Mouse (Mus musculus): ENCODE data around the gene Cct8l1.
A peak's percentile ranks its signal among the peaks of the same experiment; 100 is the strongest.

Cct8l1 gene

GRCm38 (mm10) chr5:25529529-25530421 lies 13.9 kb downstream of the Cct8l1 start:
- DNase-seq (ENCODE audit: low spot score in 2 of 2), result peak; percentile 99

DNA sequence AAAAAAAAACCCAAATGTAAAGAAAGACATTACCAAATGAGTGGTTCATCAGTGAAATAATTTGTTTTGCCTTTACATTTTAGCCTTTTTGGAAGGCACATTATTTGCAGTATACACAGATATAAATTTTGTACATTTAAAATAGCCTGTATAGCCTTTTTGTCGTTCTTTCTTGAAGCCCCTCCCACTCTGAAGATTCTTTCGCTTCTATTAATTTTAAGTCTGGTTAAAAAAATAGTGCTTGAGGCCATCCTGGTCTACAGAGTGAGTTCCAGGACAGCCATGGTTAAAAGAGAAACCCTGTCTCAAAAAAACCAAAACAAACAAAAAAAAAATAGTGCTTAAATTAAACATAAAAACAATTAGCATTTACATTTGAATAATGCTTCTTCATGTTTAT lies 14.8 kb downstream of the Cct8l1 start:
- no peak for DNase-seq (ENCODE audit: low spot score in 2 of 2)

GRCm38 (mm10) chr5:25532256-25533147 lies 16.6 kb downstream of the Cct8l1 start:
- peak; percentile 13 to 18 for DNase-seq (ENCODE audit: low spot score in 2 of 2)

GRCm38 (mm10) chr5:25533298-25533697 lies 17.4 kb downstream of the Cct8l1 start:
- no peak for DNase-seq (ENCODE audit: low spot score in 2 of 2)

DNA sequence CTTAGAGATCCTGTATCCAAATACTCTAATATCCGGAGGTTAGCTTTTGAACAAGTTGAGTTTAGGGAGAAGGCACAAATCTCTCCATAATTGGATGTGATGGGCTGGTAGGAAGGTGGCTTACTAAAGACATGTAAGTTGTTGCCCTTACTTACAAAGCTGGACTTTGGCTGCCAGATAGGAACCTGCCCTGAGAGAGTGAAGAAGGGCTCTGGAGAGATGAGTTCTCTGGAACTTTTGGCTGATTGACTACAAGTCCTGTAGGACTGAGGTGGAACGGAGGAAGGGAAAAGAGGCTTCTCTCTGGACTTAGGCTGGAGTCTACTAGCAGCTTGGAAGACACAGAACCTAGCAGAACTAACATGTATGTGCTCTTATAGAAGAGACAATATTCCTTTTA lies 19.7 kb downstream of the Cct8l1 start:
- DNase-seq (ENCODE audit: low spot score in 2 of 2), result no peak

DNA sequence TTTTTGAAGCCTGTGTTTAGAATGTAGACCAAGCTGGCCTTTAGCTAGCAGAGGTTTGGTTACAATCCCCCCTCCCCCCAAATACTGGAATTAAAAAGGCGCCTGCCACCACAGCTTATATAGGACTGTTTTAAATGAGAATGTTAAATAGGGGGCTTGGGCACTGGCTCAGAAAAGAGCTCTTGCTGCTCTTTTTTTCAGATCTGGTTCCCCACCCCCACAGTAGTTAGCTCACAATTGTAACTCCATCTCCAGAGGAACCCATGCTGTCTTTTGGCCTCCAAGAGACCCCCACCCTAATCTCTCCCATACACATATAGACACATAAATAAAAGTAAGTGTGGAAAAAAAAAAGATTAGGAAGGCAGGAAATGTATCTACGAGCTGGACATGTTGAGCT lies 20.6 kb downstream of the Cct8l1 start:
- no peak for DNase-seq (ENCODE audit: low spot score in 2 of 2)

- no peak for DNase-seq (ENCODE audit: low spot score in 2 of 2)
Observed at GRCm38 (mm10) chr5:25536921-25537409, 21.1 kb downstream of the Cct8l1 start.

DNA sequence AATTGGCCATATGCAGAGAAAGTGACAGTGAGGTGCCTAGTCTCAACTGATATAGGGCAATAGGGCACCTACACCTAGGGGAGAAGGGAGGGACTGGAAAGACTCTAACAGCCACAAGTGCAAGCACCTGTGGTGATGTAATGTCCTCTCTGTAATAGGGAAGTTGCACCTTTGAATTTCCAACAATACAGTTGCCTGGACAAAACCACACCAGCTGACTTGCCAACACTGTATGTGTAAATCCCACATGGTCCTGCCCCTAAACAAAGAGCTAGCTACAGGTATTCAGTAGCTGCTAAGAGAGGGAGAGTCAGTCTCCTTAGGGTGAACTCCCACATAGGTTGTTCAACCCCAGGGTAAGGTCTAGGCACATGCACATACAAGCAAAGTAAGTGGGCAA lies 24.5 kb downstream of the Cct8l1 start:
- DNase-seq (ENCODE audit: low spot score in 2 of 2), result no peak

GRCm38 (mm10) chr5:25540921-25541320 lies 25.1 kb downstream of the Cct8l1 start:
- DNase-seq (ENCODE audit: low spot score in 2 of 2), result no peak

DNA sequence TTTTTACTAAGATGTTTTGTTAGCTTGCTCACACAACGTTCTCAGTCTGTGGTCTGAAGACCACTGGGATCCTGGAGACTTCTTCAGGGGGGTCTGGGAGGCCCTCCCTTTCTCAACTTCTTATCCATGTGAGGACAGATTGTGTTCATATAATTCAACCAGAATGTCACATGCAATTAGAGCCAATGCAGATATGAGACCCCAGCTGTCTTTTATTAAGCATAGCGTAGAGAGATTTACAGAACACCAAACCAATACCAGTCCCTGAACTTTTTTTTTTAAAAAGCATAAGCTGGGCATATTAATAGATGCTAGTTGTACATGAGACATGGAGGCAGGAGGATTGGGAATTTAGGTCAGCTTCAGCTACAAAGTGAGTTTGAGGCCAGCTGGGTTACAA lies 25.8 kb downstream of the Cct8l1 start:
- DNase-seq (ENCODE audit: low spot score in 2 of 2), result no peak

- no peak for DNase-seq (ENCODE audit: low spot score in 2 of 2)
Observed at GRCm38 (mm10) chr5:25544061-25544460, 28.2 kb downstream of the Cct8l1 start.

DNA sequence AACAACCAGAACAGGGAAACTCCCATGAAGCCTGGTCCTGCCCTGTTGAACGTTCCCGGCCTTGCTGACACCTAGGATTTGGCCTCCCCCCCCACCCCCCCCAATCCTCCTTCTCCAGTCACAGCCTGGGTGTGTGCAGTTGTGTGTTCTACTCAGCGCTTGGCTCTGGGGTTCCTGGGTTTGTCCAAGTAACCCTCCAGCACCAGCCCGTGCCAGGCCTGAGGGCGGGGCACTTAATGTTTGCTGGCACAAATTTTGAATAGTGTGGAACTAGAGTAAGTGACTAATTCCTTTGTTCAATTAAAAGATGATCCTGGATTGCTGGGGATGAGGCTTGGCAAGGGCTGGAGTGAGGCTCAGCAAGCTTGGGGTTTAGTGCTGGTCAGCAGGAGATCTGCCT lies 28.7 kb downstream of the Cct8l1 start:
- DNase-seq (ENCODE audit: low spot score in 2 of 2), result no peak

- no peak for DNase-seq (ENCODE audit: low spot score in 2 of 2)
Observed at GRCm38 (mm10) chr5:25546912-25547311, 31.0 kb downstream of the Cct8l1 start.

DNA sequence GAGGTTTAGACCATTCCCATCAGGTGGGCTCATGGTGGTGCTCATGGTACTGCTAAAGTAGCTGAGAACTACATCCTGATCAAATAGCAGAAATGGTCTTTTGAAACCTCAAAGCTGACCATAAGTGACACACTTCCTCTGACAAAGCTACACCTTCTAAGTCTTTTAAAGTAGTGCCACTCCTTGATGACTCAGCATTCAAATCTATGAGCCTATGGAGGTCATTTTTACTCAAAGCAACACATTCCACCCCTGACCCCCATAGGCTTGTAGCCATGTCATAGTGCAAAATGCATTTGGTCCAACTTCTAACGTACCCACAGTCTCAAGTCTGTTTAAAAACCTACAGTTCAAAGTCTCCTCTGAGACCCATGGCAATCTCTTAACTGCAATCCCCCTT lies 35.0 kb downstream of the Cct8l1 start:
- DNase-seq (ENCODE audit: low spot score in 2 of 2), result no peak

DNA sequence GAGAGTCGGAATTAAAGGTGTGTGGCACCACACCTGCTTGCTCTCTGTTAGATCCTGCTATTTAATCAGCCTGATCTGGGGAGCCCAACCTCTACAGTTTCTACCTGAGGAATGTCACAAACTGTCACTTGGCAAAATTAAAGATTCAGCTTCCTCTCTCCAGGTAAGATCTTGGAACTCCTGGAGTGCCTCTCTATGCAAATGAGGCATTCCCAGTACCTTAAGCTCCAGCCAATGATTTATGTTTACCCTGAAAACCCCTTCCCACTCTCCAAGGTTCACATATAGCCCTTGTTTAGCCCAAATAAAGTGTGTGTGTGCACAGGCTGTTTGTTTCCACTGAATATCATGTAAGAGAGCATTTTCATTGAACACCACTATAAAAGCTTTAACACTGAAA lies 38.3 kb downstream of the Cct8l1 start:
- DNase-seq (ENCODE audit: low spot score in 2 of 2), result no peak

- no peak for DNase-seq (ENCODE audit: low spot score in 2 of 2)
Observed at GRCm38 (mm10) chr5:25554689-25555088, 38.8 kb downstream of the Cct8l1 start.

GRCm38 (mm10) chr5:25555684-25556083 lies 39.8 kb downstream of the Cct8l1 start:
- no peak for DNase-seq (ENCODE audit: low spot score in 2 of 2)

DNA sequence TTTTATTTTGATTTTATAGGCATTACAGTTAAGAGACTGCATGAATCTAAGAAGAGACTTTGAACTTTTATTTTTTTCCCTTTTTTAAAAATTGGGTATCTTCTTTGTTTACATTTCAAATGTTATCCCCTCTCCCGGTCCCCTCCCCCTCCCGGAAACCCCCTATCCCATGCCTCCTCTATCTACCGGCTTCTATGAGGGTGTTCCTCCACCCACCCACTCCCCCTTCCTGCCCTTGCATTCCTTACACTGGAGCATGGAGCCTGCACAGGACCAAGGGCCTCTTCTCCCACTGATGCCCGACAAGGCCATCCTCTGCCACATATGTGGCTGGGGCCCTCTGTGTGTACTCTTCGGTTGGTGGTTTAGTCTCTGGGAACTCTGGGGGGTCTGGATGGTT lies 40.5 kb downstream of the Cct8l1 start:
- no peak for DNase-seq (ENCODE audit: low spot score in 2 of 2)

Data from right cerebral cortex, adult 2 months (tissue).